Comparison of ENCODE assay signal across 15 mouse cellular contexts in the genomic region with DNA sequence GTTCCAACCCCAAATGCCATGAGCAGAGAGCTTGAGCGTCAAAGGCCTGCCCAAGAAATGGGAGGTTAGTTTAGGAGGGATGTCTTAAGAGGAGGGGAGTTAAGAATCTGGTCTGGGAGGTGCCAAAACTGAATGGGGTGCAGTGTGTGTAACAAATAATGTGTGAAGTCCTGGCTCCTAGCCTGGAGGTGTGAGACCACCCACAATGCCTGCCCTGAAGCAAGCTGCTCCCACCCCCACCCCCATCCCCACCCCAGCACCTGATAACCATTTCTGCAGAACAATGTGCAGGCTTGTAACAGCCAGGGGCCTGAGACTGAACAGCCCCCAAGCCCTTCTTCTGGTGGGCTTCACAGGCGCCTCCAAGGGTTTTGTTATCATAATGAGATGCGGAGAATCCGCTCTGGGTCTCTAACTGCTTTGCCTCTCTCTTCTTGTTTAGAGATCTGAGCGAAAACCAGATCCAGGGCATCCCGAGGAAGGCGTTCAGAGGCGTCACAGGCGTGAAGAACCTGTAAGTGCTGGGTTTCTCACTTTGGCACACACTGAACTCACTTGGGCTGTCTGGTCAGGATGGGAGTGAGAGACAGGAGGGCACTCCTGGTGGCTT.
DNase-seq lines count a peak whose midpoint lies in the region; ATAC-seq and TF ChIP-seq lines count a peak whose summit lies in the region.
"Had no signal": no experiment of that assay in that cellular context is flagged by ENCODE, and none has a peak within 500 bp of the region (broad histone marks: within the 10 kb centered on the region; RNA-seq: fewer than 3 reads in every experiment).

No protein-coding gene starts in this region.

- H3K27me3 ChIP-seq in intestine, embryonic 15.5 days (replicated peaks) = no peaks in the 10 kb centered on the region
- no peaks in the 10 kb centered on the region for H3K27me3 ChIP-seq in intestine, embryonic 16.5 days (replicated peaks; ENCODE audit: control insufficient read depth, insufficient read depth, low read length)
- H3K27me3 ChIP-seq in limb, embryonic 10.5 days (ENCODE audit: low read depth, poor library complexity, severe bottlenecking) = no peaks in the 10 kb centered on the region
- H3K27me3 ChIP-seq: embryonic facial prominence, embryonic 13.5 days; limb, embryonic 15.5 days had no signal

- DNase-seq in ES-CJ7 (ENCODE audit: low read depth, low spot score) = peak; percentile 10
- DNase-seq in brain, embryonic 14.5 days (ENCODE audit: low read depth) = peak; percentile 47
- no peak for DNase-seq in limb, embryonic 10.5 days (ENCODE audit: low spot score)
- no peak for DNase-seq in cerebellum, adult 9-11 months
- no peak for DNase-seq in gastrocnemius, postnatal 10 days
- DNase-seq: adrenal gland, postnatal 10 days; cerebellum, adult 2 months; layer of hippocampus, postnatal 36 days; lung, adult 18-20 months had no signal

- 0 out of 2 replicates have a peak, but pooled peaks have one; percentile 17 for ATAC-seq in intestine, embryonic 15.5 days
- no peak for ATAC-seq in intestine, embryonic 16.5 days
- ATAC-seq: CD4-positive, CD25-positive, alpha-beta regulatory T cell, adult 4 months had no signal

- no peak overlapping the region for H3K27ac ChIP-seq in intestine, embryonic 15.5 days
- no peak overlapping the region for H3K27ac ChIP-seq in intestine, embryonic 16.5 days (ENCODE audit: low read length)
- peak overlapping the region; percentile 74 for H3K27ac ChIP-seq in limb, embryonic 10.5 days
- H3K27ac ChIP-seq: limb, embryonic 15.5 days; macrophage had no signal

- WGBS in intestine, embryonic 15.5 days = 51% methylated on average over 9 of the region's 9 CpGs
- WGBS in intestine, embryonic 16.5 days = 55% methylated on average over 9 of the region's 9 CpGs
- 19% methylated on average over 9 of the region's 9 CpGs for WGBS in limb, embryonic 10.5 days

- no peak overlapping the region for H3K4me2 ChIP-seq in intestine, embryonic 15.5 days (replicated peaks)
- no peak overlapping the region for H3K4me2 ChIP-seq in intestine, embryonic 16.5 days (ENCODE audit: low read depth, low read length)
- H3K4me2 ChIP-seq: embryonic facial prominence, embryonic 13.5 days; limb, embryonic 15.5 days had no signal

- no peak for TF ChIP-seq POLR2A in brain, embryonic 14.5 days (IDR thresholded peaks at IDR 0.05; ENCODE audit: borderline replicate concordance, extremely low read depth, insufficient read depth, insufficient read length, poor library complexity, severe bottlenecking)

- H3K9me3 ChIP-seq in intestine, embryonic 15.5 days = no peaks in the 10 kb centered on the region
- H3K9me3 ChIP-seq in intestine, embryonic 16.5 days (ENCODE audit: control insufficient read depth, low read length) = no peaks in the 10 kb centered on the region
- H3K9me3 ChIP-seq in limb, embryonic 10.5 days (replicated peaks) = no peaks in the 10 kb centered on the region
- H3K9me3 ChIP-seq: embryonic facial prominence, embryonic 13.5 days; limb, embryonic 15.5 days had no signal

- TF ChIP-seq CTCF in brain, embryonic 14.5 days (IDR thresholded peaks at IDR 0.05; ENCODE audit: borderline replicate concordance, extremely low read depth, insufficient read depth, insufficient read length) = no peak

- H3K4me1 ChIP-seq in intestine, embryonic 15.5 days (replicated peaks) = 0 out of 2 replicates have a peak, but pooled peaks cover 9% of the 10 kb centered on the region
- no peaks in the 10 kb centered on the region for H3K4me1 ChIP-seq in intestine, embryonic 16.5 days (ENCODE audit: control insufficient read depth, insufficient read depth, low read length)
- H3K4me1 ChIP-seq in limb, embryonic 10.5 days = peaks cover 96% of the 10 kb centered on the region

- H3K9ac ChIP-seq in intestine, embryonic 15.5 days = no peak overlapping the region
- no peak overlapping the region for H3K9ac ChIP-seq in intestine, embryonic 16.5 days (ENCODE audit: low read depth, low read length)
- H3K9ac ChIP-seq: embryonic facial prominence, embryonic 13.5 days; limb, embryonic 15.5 days had no signal

- H3K4me3 ChIP-seq in intestine, embryonic 15.5 days (replicated peaks) = no peak overlapping the region
- H3K4me3 ChIP-seq in intestine, embryonic 16.5 days (ENCODE audit: low read length) = no peak overlapping the region
- no peak overlapping the region for H3K4me3 ChIP-seq in limb, embryonic 10.5 days
- H3K4me3 ChIP-seq: embryonic facial prominence, embryonic 13.5 days; limb, embryonic 15.5 days had no signal

- no peaks in the 10 kb centered on the region for H3K36me3 ChIP-seq in intestine, embryonic 15.5 days
- H3K36me3 ChIP-seq in intestine, embryonic 16.5 days (ENCODE audit: control insufficient read depth, insufficient read depth, low read length) = no peaks in the 10 kb centered on the region
- no peaks in the 10 kb centered on the region for H3K36me3 ChIP-seq in limb, embryonic 10.5 days
- H3K36me3 ChIP-seq: embryonic facial prominence, embryonic 13.5 days; limb, embryonic 15.5 days had no signal

Comparison
In these comparisons a context has a peak if more than half of its experiments do, and no peak if none do; other contexts are left out.
1. DNase-seq: peak in ES-CJ7 (single experiment) and brain, embryonic 14.5 days (single experiment); none in limb, embryonic 10.5 days (single experiment), cerebellum, adult 9-11 months (single experiment) and gastrocnemius, postnatal 10 days (single experiment).